Mouse (Mus musculus) kidney, postnatal 4 days (tissue): Measurements from ENCODE around the gene Olfr1246.
"Not testable (repeated sequence)": the region's sequence is repeated elsewhere in the genome, so short reads cannot be mapped to it uniquely, and the experiment has no call there.

ENCODE experiments used
- DNase-seq, 2 experiments: peaks; one replicate each; pipeline ENCODE4 v3.0.0; 2021; ENCODE audit warnings: mixed read lengths in 2 of 2

Olfr1246 gene

DNA sequence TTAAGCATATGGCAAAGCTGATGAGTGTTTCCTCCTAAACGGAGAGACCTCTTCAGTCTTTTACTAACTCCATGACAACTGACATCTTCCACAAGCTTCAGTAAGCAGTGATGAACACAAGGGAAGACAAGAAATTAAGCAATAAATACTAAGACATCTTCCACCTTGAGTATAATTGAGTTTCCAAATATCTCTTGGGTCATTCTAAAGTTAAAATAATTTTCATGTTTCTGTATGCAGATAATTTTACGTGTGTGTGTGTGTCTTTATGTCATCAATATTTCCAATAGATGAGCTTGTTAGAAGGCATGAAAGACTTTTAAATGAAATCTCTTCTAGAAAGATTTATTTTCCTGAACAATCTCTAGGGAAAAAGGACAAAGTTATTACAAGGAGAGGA, at the start of gene Olfr1246:
Olfr1246 (minus strand) TSS at position 101 of the 400 bp plus-strand sequence.
- DNase-seq = no peak

DNA sequence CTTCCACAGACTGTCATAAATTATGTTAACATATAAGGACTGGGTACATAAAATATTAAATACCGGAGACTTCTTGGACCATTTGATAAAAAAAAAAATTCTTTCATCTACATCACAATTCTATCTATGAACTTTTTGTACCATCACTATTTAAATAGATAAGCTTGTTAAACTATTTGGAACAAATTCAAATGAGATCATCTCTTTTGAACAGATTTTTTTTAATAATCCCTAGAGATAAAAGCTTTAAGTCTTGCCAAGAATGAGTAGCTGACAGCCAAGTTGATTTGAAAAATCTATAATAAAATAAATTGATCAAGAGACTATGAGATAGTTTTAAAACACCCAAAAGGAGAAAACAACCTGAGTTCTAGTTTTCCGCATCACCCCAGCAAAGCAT, 41.9 kb upstream of the Olfr1246 start, which contains the start of gene Olfr1249:
Olfr1249 (minus strand) TSS at position 101 of the 400 bp plus-strand sequence.
- DNase-seq = no peak

DNA sequence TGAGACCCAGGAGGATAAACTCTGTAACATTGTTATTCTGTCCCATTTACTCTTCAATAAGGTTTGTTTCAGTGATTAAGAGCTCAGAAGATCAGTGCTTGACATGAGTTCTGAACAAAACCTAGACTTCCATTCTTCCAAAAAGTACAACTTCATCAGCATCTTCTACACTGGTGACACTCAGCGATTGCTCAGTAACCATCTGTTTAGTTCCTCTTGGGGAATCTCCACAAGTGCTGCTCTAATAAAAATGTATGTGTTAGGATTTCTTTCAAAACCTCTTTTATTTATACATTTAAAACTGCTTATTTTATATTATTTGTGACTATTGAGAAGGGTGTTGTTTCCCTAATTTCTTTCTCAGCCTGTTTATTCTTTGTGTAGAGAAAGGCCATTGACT, 25.2 kb upstream of the Olfr1246 start, which contains the start of gene Olfr1248:
Olfr1248 (minus strand) TSS at position 101 of the 400 bp plus-strand sequence.
- not testable (repeated sequence) for DNase-seq

DNA sequence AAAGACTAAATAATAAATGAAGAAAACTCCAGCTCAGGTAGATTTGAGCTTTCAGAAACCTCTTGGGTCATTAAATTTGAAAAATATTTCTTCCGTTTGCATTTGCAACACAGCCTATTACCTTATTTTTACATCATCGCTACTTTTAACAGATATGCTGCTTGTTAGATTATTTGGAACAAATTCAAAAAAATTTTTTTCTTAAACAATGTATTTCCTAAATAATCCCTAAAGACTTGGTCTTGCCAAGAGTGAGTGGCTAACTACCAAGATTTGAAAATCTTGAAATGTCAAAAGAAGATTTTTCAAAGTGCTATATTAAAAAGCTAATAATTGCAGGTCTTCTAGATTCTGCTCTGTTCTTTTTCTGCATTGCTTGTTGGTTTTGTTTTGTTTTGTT, 21.1 kb upstream of the Olfr1246 start, which contains the start of gene Olfr1247:
Olfr1247 (minus strand) TSS at position 101 of the 400 bp plus-strand sequence.
- no peak for DNase-seq

DNA sequence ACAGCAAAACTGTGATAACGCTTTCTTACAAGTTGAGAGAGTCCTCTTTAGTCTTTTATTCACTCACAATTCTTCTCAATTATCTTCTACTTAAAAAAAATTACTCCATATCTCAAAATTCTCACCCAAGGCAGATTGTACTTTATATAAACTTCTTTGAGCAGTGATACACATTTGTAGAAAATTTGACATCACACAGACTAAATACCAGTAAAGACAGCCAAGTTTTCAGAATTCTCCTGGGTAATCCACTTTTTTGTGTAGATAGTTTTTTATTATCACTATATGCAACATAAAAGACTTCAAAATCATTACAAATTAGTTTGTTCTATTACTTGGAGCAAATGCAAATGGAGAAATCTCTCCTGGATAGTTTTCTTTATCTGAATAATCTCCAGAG, 14.6 kb downstream of the Olfr1246 start, which contains the start of gene Olfr1245:
Olfr1245 (minus strand) TSS at position 101 of the 400 bp plus-strand sequence.
- no peak for DNase-seq

DNA sequence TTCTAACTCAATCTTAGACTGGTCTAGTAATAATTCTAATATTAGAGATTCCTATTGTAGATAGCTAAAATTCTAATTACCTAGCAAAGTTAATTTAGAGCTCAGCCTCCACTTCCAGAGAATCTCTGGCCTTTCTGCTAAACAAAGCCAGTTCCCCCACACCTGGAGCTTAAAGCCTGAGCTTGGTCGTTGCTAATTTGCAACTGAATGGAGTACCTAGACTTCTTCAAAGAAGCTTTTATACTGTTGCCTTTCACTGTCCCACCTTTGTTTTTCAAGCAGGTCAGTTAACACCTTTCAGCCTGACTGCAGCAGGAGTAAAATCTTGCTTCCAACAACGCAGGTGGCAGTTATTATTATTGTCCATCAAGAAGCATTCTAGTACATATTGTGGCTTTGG, 30.3 kb downstream of the Olfr1246 start:
- not testable (repeated sequence) for DNase-seq

DNA sequence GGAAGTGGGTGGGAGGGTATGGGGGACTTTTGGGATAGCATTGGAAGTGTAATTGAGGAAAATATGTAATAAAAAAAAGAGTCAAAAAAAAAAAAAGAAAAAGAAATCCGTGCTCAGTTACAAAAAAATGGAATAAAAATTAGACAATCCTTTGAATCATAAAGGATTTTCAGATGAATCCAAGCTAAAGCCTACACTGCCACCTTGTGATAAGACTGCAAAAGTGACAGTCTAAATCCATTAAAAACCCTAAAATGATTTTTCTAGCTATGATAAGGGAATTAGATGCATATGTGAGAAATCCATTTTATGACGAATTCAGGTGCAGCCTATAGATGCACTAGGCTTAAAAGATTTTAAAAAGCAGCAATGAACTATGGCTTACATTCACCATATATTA, 48.4 kb downstream of the Olfr1246 start:
- no peak for DNase-seq

DNA sequence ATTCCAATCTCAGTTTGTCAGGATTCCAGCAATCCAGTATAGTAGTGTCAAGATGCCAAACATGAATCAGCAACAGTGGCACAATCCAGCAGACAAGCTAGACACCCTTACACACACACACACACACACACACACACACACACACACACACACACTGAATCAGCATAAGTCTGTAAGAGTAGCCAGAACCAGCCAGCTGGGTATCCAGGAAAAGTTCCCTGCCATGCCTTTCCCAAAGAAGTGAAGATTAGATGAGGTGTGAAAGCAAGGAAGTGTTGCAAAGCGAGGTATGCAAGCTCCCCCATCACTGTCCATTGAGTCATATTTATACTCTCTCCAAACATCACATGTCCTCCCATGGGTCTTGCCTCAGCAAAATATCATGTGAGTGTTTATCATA, 53.0 kb downstream of the Olfr1246 start:
- no peak for DNase-seq
